Mouse (Mus musculus) liver, adult 2 months (tissue): ENCODE results near the gene Lypd3.

Experiments
- CTCF ChIP-seq: fragments of 200-500 bp; IDR thresholded peaks from 2 replicates; pipeline ENCODE4 v1.5.1; 2011; ENCODE audit warnings: low read depth, low read length, control low read depth
- POLR2A ChIP-seq: fragments of 200-500 bp; IDR thresholded peaks from 2 replicates; pipeline ENCODE4 v1.6.1; 2011; ENCODE audit warnings: low read length, control low read depth; ENCODE audit not compliant: insufficient read depth; ENCODE audit errors: extremely low read depth

DNA sequence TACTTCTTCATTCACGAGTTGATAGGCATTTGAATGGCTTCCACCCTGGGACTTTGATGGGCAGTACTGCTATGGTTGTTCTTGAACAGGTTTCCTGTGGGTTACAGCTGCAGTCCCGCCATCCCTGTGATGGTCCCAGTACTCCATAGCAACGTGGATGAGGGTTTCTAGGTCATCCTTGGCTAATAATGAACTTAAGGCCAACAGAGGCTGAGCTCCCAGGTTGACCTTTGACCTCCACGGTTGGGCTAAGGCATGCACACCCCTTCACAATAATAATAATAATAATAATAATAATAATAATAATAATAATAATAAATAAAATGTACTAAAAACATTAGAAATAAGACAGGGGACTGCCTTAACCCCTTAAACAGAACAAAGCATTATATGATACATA is 38.2 kb upstream of the Lypd3 start:
- TF ChIP-seq CTCF (no peak), POLR2A (no peak)
